Mouse (Mus musculus): ENCODE measurements at regions not wholly inside any gene's neighbourhood (a gene's known extent, or its start where the extent isn't known, plus 50 kb on each side); places are given as distances from the start of the nearest gene placed in this dataset.

DNA sequence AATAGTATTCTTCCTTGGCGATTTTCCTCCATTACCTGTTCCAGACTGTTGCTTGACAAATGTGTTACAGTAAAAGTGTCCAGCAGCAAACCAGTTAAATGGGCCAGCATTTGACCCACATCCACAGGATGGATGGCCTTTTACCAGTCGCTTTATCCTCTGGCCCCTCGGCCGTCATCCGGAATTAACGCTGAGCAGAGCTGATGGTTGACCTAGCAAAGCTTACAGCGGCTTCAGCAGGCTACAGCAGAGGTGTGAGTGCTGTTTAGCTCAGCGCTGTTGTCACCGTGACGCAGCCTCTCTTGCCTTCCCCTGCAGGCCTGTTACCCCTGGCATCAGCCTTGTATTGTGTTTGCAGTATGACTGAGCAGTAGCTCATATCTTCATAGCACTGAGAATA, 159.8 kb upstream of the Eif4g2 start:
- DNase-seq (ENCODE audit: low spot score in 2 of 2): no peak

DNA sequence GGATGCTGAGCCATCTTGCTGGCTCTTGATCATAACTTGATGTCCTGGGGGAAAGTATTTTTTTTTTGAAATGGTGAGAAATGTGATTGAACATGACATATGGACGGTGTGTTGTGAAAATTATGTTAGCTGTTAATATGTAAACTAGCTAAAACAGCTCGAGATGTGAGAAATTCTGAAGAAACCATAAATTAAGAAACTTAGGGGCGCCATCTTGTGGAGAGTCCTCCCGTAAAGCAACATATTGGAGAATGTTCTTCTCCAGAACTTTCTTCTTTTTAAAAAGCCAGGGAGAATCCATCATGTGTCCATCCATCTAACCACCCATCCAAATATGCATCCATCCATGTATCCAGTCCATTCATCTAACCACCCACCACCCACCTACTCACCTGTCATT, 158.7 kb upstream of the Eif4g2 start:
- DNase-seq (ENCODE audit: low spot score in 2 of 2): peak; percentile 42 to 51

DNA sequence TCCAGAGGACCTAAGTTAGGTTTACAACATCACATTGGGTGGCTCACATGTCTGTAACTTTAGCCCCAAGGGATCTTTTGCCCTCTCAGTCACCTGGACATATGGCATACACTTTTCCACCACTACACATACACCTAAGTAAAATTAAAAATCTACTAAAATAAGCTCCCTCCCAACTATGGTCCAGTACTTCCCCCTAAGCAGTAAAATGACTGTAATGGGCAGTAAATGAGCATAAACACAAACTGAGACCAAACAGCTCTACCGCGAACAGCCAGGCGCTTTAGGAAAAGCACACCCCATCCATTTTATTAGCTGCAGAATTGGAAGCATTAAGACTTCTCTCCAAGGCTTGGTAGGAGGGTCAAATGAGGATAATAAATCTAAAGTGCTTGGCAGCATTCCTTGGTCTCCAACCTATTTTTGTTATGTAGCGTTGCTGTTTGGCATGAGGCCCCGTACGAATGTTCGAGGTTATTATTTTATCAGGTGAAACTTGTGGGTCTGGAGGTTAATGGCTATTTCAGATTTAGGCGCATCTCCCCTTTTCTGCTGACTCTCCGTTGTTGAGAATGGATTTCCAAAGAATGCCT, 157.5 kb upstream of the Eif4g2 start:
- DNase-seq (ENCODE audit: low spot score in 2 of 2): no peak

DNA sequence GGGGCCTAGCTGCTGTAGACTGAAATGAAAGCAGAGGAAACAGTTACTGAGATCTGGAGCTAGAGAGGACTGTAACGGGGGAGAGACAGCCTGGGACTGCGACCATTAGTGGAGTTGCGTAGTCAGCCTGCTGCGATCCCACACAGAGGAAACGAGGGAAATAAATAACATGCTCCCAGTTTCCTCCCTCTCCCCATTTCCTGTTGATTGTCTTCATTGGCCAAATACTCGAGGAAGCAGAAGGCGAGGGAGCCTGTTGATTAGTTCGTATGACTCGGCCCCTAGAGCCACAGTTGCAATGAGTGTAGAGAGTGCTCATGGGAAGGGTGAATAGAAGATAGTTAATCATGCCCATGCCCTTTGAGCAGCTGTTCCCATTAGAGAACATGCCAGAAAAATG, 155.0 kb upstream of the Eif4g2 start:
- no peak for DNase-seq (ENCODE audit: low spot score in 2 of 2)

DNA sequence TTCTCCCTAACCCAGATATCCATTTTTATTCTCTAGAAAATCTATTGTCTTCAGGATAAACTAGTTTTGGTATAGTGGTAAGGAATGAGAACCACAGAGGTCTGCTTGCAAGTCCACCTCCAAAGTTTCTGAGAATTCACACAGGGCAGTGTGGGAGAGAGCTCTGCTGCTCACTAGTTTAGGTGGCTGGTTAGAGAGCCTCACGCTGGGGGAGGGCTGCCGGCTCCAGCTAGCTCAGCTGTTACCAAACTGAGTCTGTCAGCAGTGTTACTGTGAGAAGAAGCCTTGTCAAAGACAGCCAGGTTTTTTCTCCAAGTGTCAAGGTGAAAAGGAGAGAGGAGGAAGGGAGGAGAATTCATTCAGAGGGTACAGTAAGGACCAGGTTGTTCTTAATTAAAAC, 147.8 kb upstream of the Eif4g2 start:
- DNase-seq (ENCODE audit: low spot score in 2 of 2): peak; percentile 44 to 45

DNA sequence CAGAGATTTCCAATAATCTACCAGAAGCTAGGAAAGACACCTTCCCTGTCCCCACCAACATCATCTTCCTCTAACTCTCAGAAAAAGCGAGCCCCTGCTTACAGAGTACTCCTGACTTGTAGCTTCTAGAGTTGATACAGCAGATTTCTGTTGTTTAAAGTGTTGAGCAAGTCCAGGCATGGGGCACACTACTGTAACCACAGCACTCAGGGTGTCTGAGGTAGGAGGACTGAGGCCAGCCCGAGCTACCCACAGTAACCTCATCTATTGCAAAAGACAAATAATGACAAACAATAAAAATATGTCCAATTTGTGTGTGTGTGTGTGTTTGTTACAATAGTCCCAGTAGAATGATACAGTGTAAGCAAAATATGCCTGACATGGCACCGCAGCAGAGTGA, 144.3 kb upstream of the Eif4g2 start:
- DNase-seq (ENCODE audit: low spot score in 2 of 2): no peak

DNA sequence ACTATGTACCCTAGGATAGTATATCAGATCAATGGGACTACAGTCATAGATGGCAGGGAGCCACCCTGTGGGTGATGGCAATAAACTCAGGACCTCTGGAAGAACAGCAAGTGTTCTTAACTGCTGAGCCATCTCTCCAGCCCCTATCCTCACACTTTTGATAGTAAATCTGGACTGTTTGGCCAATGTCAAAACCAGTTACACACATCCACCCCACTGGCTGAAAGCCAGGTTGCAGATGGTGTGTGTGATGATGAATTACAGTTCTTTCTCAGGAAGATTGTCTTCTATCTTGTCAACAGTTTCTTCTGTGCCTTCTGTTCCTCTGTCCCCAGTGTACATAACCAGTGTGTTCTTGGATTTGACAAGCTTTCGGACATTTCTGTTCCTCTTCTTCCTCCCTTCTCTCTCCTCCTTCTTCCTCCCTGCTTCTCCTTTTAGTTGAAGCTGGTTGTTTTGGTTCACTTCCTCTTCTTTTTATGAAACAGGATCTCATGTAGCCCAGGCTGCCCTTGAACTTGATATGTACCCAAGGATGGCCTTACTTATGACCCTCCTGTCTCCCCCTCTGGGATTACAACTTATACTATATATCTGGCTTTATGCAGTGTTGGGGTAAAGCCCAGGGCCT, 143.3 kb upstream of the Eif4g2 start:
- DNase-seq (ENCODE audit: low spot score in 2 of 2): no peak

DNA sequence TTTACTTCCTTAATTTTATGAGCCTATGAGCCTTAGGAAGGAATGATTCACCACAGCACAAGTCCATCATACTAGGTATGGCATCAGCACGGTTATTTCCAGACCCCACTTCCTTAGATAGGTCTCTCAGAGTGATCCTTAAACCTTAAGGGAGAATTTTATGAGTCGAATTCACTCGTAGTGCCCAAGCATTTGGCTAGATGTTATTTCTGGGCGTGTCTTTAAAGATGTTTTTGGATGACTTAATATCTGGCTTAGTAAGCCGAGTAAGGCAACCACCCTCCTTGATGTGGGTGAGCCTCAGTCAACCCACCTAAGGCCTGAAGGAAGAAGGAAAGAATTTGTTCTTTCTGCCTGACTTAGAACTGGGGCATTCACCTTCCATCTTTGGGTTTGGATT, 132.8 kb upstream of the Eif4g2 start:
- no peak for DNase-seq (ENCODE audit: low spot score in 2 of 2)

DNA sequence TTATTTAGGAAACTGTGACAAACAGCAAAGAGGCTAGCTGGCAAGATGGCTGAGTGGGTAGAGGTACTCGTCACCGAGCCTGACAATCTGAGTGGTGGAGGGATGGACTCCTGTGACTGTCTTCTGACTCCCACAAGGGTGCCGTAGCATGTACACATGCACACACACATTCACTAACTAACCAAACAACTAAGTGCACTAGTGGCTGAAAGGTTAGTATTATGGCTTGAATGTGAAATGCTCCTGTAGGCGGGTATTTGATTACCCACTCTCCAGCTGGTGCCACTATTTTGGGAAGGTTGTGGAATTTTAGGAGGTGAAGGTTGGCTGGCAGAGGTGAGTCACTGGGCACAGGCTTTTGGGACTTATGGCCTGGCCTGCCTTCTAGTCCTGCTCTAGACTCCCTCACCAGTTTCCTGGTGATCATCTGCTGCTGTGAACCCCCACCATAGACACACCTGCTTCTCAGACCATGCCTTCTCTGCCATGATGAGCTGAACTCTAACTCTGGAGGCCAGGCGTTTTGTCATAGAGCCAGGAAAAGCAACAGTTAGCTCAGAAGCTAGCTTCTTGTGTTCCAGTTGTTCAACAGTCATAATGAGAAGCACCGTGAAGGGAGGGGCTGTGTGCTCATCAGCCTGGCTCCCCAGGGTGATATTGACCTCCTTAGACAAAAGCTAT, 131.5 kb upstream of the Eif4g2 start:
- no peak for DNase-seq (ENCODE audit: low spot score in 2 of 2)

DNA sequence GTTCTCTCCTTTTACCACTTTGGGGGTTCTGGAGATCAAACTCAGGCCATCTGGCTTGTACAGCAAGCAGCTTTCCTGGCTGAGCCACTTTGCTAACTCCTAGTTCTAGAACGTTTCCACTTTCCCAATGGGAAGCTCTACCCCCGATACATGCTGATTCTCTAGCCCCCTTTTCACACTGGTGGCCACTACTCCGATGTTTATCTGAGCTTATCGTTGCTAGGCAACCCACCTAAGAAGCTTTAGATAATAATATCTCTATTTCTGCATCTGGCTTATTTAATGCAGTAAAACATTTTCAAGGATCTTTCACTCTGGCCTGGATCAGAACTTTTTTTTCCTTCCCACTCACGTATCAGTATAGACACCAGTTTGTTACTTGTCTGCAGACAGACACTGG, 129.4 kb upstream of the Eif4g2 start:
- DNase-seq (ENCODE audit: low spot score in 2 of 2): no peak

DNA sequence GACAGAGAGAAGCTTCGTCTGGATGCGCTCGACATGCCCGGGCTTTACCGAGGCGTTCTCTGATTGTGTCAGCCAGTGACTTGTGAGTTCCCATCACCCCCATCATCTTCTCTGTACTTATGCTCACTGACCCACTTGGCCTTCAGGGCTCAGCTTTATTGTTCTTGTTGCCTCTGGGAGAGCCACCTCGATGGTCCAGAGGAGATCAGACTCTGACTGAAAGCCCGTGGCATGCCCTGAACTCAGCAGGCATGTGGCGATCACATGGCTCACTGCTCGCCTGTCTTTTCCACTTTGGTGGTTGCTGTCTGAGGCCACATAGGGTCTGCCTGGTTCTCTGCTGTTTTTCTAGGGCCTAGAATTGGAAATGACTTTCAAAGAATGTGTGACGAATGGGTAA, 128.8 kb upstream of the Eif4g2 start:
- DNase-seq (ENCODE audit: low spot score in 2 of 2): no peak

DNA sequence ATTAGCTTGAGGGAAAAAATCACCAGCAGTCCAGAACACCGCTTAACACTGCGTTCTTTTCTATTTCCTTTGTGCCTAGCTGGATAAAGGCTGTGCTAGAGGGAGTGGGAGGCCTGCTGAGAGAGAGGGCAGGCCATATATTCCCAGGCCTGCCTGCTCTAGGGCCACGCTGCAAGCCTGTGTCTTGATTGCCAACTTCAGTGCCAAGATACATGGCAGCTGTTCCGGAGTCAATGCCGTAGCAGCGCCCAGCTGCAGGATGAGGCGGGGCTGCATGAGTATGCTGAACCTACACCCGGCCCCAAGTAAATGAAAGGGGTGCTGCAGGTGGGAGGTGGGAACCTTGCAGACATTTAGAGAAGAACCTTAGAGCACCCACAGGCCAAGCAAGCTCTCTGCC, 127.5 kb upstream of the Eif4g2 start:
- DNase-seq (ENCODE audit: low spot score in 2 of 2): no peak

DNA sequence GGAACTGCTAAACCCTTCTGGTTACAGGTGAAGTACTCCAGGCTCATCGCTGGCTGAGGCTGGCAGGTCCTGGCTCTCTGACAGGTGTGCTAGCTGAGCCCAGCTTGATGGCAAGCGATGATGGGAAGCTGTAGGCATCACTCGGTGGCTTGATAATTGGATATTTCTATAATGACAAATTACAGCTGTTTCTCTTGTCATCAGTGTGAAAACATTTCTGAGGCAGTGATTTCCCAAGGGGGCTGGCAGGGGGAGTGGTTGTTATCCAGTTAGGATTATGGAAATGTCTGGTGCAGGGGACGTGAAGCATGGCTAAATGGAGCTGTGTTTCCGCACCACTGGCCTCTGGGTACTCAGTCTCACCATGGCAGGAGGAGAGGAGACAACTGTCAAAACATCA, 123.0 kb upstream of the Eif4g2 start:
- DNase-seq (ENCODE audit: low spot score in 2 of 2): no peak

DNA sequence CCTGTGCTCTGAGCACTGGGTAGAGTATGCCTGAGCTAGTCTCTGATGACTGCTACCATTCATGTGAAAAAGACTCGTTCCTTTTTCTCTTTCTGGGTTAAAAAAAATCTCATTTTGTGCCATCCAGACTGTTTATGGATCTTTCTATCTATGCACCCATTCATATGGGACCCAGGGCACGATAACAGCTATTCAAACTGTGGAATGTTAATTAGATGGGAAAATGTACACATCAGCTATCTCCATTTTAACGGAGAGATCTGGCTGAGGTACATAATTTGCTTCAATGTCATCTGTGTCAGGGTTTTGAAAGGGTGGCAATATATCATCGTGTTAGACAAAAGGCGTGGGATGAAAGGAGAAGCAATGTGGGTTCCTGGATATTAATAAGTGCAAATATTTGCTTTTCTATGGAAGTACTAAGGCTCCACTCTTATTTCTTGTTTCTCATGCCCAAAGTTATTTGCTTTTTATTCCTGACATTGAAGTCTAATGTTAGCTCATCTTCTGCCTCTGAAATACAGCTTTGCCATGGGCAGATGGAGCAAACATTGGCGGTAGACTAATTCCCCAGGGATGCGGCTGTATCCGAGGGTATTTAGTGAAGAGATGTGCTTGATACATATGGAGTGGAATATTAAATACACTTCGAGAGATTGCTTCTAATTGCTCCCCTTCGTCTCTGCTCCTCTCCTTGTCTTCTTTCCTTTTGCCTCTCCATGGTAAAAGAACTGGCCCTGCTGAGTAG, 116.0 kb upstream of the Eif4g2 start:
- no peak for DNase-seq (ENCODE audit: low spot score in 2 of 2)

DNA sequence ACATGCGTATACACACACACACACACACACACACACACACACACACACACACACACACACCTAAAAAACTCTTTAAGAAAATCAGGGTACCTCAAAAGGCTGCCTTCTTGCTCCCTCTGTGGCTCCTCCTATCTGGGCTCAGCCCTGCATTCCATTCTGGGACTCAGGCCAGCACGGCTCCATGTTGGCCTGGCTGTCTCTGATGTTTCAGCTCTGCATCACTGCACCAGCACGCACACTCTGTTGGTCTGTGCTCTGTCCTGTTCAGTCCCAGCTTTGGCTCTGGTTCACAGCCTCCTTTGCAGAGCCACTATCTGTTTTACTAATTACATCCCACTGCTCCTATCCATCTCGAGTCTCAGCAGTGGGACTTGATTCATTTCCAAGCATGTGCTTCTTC, 108.8 kb upstream of the Eif4g2 start:
- no peak for DNase-seq (ENCODE audit: low spot score in 2 of 2)

DNA sequence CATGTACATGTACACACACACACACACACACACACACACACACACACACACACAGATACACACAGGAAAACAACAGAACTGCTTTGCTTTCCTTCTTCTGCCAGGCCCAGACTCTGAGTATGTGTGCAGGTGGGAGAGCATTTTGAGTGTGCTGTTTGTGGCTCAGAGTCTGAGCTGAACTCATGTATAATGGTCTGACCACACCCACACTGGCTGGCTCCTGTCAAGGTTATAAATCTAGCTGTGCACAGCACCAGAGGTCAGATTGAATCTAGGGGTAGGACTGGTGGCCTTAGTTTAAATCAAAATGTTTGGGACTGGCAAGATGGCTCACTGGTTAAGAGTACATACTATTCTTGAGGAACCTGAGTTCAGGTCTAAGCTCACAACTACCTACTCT, 108.4 kb upstream of the Eif4g2 start:
- DNase-seq (ENCODE audit: low spot score in 2 of 2): no peak

DNA sequence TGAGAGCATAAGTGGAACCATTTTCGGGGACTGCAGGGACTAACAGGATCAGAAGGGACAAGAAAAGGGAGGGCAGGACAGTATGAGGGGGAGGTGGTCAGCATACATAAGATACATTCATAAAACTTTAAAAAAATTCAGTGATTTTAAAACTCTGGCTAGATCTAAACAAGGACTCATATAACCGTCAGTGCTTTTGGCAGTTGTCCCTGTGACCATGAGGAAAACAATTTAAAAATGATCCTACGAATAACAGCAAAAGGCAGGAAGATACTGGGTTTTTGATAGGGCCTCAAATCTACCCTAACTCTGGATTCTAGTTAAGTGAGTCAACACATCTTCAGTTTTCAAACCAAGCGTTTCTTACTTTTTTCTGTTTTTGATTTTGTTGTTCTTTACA, 106.9 kb upstream of the Eif4g2 start:
- no peak for DNase-seq (ENCODE audit: low spot score in 2 of 2)

DNA sequence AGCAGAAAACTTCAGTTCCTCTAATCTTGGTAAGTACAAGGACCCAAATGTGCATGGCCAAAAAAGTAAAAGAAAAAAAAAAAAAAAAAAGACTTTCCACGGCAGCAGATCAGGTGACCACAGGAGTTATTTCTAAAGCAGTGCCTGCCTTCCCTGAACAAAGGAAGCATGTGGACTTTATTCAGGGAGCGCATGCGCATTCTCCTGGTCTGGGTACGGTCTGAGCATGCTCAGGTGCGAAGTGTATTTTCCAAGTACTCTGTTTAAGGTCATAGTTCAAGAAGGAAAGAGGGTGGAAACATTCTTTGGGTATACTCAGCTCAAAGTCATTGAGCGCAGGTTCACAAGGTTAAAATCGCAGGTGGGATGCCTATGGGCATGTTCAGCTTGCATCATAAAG, 103.1 kb upstream of the Eif4g2 start:
- DNase-seq (ENCODE audit: low spot score in 2 of 2): no peak

DNA sequence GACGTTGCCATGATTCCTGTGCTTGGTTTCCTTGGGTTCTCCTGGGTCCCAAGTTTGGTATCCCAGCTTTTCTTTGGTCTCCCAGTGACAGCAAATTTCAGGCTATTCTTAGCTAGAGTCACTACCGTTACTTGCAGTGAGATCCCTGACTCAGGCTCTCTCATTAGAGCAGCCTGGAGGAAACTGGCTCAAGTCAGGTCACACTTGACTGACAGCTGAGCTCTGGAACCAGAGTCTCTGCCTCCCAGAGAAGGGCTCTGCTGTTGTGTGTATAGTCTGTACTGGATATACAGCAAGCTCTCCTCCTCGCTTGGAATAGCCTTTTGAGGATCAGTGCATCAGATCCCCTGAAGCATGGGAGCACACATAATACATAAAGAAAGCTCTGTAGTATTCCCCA, 100.7 kb upstream of the Eif4g2 start:
- no peak for DNase-seq (ENCODE audit: low spot score in 2 of 2)

DNA sequence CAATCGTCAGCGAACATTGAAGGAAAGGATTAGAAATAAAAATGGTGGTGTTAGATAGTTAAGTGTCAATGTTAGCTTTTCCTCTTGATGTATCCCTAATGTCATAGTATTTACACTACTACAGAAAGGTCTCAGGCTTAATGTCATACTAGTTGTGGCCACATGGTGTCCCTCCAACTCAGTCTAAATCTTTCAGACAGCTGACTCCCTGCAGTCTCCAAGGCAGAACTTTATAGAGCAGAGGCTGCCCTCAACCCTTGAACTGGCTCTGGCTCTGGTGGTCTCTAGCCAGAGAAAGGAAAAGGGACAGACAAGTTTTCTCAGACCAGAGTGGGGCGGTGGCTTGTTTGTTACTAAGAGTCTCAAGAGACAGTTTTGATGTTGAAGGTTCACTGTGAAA, 99.5 kb upstream of the Eif4g2 start:
- peak; percentile 76 to 83 for DNase-seq (ENCODE audit: low spot score in 2 of 2)

DNA sequence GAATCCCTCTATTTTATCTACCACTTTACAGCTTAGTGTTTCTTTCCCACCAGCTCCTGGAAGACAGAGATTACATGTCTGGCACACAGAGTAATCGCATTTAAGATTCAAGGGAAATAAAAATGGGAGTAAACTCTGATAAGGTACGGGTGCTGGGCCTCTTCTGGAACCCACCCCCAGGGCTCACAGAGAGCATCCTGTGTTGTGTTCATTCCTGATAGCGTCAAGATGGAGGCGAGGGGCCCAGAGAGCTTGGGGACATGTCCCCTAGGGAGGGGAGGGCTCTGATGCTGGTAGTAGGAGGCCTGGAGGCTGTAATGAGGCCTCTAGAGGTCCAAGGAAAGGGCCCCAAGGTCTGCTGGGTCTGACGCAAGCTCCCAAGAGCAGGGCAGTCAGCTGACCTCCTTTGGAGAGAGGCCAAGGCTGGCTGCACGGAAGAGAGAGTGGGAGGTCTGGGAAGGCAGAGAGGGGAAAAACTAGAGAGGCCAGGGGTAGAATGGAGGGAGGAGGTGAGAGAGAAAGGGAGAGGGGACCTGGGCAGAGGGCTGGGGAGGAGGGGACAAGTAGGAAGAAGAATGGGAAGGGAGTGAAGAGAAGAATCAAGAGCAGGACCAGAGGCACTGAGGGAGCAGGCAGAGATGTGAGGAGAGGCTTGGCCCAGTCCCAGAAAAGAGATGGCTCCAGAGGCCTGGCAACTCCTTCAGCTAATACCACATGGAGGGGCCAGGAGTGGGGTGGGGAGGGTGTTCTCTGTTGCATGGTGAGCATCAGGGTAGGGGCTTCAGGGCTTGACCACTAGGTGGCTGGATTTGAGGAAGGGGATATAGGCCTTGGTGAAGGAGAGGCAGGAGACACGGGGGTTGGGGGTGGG, 96.8 kb upstream of the Eif4g2 start:
- DNase-seq (ENCODE audit: low spot score in 2 of 2): no peak

All from right cerebral cortex, adult 2 months (tissue).